Mouse (Mus musculus) retina, embryonic 14.5 days (tissue): ENCODE results near the gene Lrrc18.

Experiments
- DNase-seq: peaks from one replicate; pipeline ENCODE4 v3.0.0-alpha.2; 2015; ENCODE audit warnings: low spot score

Gene Lrrc18

DNA sequence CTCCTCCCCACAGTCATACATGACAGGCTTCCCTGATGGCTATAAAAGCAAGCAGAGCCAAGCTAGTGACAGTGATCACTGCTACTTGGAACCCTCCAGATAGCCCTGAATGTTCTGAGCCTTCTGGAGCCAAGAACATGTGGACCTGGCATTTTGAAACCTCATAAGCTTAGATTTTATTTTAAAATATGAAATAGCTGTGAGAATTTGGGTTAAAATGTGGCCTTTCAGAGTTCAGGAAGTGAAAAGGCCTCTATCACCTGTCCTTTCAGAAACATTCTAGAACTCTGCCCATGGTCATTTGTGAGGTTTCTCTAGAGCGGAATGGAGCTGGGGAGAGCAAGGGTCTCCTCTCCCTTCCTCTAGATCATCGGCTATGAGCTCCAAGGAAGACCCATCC lies at the start of gene Lrrc18:
Gene Lrrc18 (plus strand): TSS at position 301 of the 400 bp plus-strand sequence.
- DNase-seq: no peak

DNA sequence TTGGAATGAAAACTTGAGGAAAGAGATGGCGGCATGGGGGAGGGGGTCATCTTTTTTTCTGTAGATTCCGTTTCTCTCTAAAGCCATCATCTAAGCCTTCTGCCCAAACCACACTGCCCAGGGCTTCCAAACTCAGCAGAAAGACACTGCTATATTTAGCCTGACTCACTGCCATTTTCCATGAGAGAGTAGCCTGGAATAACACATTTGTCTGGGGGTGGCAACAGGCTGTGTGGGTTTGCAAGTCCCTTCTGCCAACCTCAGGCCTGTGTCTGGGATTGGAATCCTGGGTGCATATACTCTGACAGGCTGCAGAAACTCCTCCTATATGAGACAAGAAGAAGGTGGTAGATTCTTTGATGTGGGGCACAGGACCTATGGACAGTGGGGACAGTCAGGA lies 43.7 kb upstream of the Lrrc18 start:
- no peak for DNase-seq

DNA sequence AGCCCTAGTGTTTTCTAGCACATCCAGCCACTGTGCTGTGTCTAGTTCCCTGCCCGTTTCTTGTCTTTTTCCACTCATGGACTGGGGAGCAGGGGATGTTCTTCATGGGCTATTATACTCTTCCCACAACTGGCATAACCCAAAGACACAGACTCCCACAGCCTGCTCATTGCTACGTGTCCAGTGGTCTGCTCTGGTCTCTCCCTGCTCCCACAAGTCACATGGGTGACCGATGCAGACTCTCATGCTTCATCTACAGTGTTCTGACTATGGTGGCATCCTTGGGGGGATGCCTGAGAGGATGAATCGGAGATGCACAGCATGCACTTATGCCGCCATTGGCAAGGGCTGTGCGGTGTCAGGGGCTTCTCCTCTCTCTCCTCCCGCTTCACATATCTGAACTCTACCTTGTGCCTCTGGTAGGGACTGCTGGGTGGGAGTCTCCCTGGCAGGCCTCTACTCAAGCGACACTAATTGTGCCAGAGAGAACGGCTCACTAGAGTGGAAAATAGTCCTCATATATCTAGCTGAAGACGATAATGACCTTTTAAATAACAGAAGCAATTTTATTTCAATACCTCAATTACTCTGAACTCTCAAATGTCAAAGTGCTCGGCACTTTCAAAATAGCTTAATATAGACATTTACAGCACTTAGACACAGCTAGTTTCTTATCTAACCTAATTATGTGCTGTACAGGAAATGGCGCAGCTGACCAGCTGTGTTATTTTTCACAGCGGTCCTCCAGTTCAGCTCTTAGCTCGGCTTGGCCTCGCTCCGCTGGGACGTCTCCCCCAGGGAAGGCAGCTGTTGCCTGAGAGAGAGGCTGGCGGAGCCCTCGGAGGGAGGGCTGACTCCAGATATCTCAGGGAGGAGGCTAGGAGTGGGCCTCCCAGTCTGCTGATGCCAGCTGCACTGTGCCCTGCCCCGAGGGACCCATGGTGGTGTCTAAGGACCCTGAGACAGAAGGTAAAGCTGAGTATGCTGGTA lies 40.6 kb upstream of the Lrrc18 start:
- peak; percentile 79 for DNase-seq

DNA sequence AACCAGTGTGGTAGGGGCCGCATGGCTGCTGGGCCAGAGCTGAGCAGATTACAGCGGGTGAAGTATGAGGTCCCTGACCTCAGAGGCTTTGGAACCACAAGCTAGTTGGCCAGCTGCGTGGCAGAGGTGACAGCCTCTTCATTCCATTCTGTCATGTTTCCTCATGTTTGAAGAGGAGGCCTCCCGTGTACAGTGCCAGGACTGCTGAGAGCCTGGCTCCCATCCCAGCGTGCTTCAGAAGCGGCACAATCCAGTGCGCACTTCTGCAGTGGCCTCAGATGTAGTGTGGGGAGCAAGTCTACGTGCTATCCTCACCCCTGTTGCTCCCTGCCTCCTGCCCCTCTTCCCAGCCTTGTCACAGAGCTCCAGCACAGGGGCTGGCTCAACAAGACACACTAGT lies 34.7 kb upstream of the Lrrc18 start:
- no peak for DNase-seq

DNA sequence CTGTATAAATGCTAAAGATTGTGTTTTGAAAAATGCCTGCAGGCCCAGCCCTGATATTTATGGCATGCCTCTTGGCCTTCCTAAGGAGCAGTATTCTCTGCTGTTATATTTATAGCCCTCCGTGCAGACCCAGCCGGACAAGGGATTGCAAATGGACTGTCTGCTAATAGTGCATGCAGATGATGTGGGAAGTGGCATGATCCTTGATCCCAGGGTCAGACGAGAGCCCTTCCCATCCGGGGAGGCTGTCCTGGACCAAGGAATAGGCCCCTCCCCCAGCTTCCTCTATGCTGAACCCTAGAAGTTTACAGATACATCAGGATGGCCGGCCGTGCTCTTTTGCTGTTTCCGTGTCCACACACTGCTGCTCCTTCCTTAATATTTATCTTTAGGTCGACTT lies 32.5 kb upstream of the Lrrc18 start:
- no peak for DNase-seq

DNA sequence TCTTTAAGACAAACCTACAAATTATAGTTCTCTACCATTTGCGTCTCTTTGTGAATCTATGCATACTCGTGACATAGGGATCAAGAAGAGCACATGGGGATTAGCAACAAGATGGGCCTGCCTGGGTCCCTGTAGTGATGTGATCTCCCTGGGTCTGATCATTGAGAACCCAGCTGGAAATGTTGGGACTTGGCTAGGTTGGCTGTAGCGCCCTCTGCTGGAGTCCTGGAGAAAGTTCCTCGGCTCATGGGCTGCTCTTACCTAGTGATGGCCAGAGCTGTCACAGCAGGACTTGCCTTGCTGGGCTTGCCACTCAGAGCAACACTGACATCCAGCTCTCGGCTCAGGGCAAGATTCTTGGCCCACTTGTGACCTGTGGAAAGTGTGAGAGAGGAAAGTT lies 30.7 kb upstream of the Lrrc18 start:
- DNase-seq: peak; percentile 90

DNA sequence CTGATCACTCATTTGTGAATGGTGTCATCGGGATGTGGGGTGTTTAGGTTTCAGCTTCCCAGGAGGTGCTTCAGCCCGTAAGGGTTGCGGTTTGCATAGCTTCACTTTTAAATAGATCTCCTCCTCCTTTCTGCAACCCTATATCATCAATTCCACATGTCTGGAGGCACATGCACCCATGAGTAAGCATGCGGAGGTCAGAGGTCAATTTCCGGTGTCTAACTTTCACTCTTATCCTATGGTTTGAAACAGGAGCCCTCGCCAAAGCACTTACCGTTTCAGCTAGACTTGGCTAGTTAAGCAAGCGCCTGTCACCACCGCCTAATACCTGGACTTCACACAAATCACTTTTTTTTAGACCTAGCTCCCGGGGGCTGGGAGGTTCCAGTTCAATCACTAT lies 26.4 kb upstream of the Lrrc18 start:
- no peak for DNase-seq

DNA sequence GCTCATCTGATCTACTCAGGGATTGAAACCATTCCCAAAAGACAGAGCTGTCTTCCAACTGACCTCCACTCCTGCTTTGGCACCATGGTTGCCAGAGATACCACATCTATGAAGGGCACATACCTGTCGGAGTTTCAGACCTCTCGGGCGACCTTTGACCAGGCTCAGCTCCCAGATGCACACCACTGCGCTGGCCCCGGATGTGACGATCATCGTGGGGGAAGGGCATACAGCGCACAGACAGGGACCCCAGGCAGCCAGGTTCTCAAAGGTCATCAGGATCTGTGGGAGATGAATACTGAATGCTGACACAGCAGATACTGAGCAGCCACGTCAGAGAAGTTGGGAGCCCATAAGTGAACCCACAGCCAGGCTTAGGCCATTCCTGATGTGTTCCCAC lies 20.5 kb upstream of the Lrrc18 start:
- no peak for DNase-seq

DNA sequence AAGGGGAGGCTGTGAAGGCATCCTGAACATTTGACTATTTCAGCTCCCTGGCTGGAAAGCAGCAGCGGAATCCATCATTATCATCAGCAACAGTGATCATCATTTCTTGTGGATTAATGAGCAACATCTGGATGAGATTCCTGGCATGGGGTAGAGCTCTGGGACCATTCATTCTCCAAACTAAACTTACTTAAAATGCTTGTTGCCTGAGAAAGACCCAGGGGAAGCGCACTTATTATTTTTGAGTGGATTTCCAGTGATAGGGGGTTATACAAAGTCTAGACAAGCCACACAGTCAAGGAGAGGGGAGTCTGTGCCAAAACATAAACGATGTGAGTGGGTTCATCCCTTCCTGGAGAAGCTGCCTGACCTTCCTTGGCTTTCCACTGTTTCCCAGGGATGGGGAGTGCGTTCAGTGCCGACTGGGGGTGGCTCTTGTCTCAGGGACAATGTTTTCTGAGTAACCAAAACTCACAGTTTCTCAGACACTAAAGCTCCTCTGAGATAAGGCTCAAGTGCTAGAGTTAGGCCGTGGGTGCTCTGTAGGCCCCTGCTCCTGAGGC lies 6.9 kb upstream of the Lrrc18 start:
- DNase-seq: no peak

DNA sequence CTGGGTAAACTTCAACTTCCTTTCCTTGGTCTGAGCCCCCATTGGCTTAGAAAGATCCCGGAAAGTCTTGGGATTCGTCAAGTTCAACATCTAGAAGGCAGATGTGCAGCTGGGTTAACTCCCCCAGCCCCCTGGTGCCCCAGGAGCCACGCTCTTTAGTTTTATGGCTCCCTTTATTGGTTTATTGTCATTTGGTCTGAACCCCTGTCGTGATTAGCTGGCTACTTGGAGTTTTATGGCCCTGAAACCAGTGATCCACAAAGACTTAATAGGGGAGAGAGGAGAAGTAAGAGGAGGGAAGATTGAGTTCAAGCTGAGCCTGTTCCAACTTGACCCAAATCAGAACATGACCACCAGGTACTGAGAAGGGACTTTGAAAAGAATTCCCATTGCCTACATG lies 4.5 kb upstream of the Lrrc18 start:
- no peak for DNase-seq

DNA sequence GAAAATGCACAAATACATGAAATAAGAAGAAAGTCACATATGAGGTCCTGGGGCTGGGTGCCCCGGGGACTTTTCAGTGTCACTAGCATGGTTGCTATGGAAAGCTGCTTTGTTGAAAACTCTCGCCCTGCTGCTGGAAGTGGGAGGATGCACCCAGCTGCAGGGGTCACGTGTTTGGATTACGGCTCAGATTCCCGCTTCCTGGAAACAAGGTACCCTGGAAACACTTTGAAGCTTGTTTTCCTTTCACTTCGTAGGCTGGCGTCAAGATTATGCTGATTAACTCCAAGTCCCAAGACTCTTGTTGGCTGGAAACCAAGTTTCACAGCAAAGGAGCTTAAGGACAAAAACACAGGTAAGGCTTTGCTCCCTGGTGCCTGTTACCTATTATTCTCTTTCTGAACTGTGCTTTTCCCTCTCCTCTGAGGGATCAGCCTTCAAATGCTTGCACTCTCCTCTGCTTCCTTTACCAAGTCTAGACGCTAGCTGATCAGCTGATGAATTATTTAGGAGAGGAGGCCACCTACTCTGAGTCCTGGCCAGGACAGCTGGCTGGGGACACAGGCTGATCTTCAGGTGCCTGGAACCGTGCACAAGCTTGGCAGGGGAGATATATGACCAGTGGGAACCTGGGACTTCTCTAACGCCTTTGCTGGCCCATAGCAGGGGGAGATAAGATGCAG lies 3.9 kb downstream of the Lrrc18 start:
- peak; percentile 58 for DNase-seq

DNA sequence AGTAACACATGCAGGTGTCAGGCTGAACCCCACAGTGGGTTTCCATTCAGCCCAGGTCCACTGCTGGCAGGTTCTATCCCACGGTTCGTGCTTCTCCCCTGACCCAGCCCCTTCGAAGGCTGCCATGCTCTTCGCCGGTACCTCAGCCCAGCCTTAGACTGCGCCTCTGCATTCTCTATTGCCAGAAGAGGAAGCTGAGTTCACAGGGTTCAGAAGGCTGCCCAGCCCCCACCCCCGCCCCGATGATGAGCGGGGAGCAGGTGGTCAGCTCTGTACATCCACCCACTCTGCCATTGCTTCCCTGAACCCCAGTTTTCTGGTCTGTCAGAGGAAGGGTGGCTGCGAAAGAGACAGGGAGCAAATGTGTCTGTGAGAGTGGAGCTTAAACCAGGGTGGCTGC lies 8.3 kb downstream of the Lrrc18 start:
- peak; percentile 18 for DNase-seq

DNA sequence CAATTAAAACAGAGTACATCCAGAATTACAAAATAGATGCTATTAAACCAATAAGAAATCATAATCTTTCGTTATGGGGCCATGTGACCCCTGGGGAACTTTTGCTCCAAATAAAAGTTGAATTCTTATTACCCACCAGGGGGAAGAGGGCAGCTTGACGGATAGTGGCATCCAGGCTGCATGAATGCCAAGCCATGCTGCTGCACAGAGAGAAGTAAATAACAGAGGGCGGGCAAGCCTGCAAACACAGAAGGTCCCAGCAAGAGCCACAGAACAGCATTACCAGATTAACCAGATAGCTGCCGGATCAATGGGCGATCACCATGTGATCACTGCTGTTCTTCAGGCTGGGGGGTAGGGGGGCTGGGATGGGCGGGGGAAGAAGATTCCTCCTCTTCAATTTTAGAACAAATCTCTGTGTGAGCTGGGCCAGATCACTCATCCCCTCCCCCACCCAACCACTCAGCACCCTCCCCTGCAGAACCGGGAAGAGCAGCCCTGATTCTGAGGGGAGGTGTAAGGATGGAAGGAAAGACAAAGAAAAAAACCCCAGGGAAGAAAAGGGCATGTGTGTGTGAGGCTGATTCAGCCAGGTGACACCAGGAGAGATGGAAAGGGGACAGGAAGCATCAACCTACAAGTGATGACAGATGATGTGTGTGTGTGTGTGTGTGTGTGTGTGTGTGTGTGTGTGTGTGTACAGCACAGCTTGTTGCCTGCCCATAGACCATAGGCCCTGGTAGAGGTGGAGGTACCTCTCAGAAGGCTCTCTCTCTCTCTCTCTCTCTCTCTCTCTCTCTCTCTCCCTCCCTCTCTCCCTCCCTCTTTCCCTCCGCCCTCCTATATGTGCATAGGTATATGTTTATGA lies 9.2 kb downstream of the Lrrc18 start:
- peak; percentile 26 for DNase-seq

DNA sequence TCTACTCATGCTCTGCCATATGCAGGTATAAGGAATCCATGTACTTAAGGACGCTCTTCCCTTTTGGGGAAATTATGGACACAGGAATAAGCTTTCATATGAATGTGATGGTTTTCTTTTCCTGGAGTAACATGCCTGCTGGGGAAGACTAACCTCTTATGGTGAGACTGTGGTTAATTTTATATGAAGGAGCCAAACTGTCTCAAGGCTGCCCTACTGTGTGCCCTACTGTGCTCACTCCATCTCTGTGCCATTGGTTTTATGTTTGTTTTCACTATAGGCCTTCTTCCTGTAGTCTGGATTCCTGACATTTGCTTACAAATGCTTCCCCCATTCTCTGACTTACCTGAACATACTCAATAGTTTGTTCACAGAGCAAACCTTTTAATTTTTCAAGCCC lies 13.9 kb downstream of the Lrrc18 start:
- no peak for DNase-seq

DNA sequence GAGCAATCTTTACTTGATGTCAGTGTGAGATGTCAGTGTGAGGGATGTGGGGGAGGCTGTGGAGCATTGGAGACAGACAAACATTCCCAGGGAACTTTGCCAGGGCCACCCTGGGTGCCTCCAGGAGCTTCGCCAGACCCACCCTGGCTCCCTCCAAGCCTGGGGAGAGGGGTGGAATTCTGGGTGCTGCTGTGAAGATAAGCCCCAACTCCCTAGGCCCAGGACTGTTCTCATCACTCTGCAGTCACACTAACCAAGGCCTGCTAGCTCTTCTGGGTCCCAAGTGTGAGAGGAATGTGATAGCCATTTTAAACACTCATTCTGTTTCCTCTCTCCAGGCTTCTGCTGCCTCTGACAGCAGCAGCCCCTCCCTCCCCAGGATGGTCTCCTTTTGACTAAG lies 16.5 kb downstream of the Lrrc18 start:
- DNase-seq: no peak

DNA sequence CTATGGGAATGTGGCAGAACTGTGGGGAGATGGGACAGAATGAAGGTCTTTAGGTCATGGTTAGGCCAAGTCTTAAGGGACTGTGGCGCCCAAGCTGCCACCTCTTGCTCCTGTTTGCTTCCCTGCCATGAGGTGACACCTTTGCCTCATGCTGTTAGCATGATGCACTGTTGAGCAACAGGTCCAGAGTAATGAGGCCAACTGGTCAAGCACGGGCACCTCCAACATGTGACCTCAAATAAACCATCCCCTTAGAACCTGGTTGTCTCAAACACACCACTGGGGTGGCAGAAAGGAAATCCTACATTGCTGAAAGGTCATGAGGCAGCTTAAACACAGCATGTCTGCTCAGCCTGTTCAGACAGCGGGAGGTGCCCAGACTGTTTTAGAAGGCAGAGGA lies 27.9 kb downstream of the Lrrc18 start:
- no peak for DNase-seq

DNA sequence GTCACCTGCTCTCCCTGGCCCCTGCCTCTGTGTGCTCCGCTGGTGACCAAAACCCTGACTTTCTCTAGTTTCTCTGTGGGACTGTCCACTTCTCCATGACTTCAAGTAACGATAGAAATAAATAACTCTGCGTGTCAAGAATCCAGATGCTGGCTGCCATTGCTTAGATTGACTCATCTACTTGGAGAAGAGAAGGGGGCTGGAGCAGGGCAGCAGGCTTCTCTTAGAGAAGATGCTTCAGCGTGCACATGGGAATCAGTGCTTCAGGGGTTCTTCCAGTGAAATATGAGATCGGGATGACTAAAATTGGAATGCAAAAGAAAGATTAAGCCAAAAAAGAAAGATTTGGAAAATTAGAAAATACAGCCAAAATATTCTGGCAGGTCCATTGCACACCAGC lies 28.4 kb downstream of the Lrrc18 start:
- DNase-seq: no peak

DNA sequence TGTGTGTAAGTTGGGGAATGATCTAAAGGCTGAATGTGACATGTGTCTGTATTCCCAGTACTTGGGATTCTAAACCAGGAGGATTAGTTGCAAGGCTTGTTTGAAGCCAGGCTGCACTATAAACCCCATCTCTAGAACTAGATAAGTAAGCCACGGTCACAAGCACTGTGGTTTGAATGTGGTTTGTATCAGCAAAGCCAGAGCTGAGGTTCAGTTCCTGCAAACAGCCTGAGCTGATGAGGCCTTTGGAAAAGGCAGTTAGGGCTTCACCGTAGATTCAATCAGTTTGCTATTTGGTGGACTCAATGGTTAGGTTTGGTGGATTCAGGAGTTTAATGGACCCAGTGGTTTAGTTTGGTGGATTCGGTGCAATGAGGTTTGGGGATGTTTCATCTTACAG lies 39.7 kb downstream of the Lrrc18 start:
- no peak for DNase-seq

DNA sequence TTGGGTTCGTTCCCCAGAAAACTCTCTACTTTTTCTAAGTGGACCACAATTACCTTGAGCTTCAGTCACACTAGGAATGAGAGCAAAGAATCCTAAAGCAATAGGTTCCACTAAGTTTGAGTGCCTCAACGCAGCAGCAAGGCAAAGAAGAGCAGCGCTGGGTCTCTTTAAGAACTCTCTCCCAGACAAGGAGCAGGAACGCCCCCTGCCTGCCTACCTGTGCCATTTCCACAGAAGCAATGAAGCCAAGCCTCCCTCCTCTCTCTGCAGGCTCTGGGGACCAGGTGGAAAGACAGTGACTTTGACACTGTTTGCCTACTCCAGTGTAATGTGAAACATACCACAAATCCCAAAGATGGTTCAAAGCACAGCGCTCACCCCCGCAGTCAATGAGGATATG lies 42.2 kb downstream of the Lrrc18 start:
- peak; percentile 79 for DNase-seq

DNA sequence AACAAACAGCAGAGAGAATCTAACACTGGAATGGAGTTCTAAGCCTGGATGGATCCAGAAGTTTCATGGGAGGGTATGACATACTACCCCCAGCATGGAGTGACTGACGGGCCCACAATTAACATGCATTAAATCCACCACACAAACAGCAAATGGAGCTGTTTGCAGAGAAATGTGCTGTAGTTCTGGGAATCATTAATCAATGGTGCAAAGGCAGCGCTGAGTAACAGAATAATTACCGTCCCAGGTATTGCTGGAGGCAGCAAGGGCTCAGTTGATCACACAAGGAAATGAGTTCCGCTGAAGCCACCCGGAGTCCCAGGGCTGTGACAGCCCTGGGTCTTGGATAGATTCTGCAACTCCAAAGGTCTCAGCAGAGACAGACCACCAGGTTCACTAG lies 44.2 kb downstream of the Lrrc18 start:
- no peak for DNase-seq

DNA sequence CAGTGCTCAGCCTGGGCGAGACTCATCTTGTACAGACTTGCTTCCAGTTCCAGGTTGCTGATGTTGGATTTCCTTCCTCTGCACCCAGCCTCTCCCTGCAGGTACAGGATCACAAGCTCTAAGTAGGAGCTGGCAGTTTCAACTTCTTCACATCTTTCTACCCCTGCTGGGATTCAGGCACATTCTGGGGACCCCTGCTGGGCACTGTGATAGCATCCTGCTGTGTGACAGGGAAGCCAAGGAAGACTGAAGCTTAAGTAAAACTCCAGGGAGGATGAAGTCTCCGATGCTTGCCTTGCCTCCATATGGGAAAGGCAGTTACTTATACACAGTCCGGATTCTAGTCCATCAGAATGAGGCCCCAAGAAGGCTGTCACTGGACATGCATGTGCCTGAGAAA lies 45.6 kb downstream of the Lrrc18 start:
- DNase-seq: no peak

DNA sequence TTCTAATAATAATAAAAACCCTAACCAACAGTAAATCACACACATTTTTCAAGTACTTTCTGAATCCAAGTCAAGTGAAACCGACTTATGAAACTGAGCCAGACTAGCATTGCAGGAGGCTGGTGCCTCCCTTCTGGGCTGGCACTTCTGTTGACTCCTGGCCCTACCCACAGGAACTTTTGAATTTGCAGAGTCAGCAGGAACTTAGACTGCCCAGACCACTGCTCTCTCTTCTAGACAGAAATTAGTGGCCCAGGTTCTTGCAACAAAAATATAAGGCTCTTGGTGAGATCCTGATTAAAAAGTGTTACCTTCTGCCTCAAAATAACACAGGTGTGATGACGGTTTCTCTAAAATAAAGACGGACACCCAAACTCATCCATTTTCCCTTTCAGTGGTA lies 54.0 kb downstream of the Lrrc18 start:
- no peak for DNase-seq
